Mouse (Mus musculus) ES-Bruce4 (cell line): ENCODE measurements around the gene Ppp1r26. TPM values are rescaled to one million over a fixed set of nuclear protein-coding genes. Genes with fewer than 3 reads are reported as not detected.

Experiments
- H3K27ac ChIP-seq: 2 replicates; pipeline ENCODE4 v1.5.1; 2012; ENCODE audit warnings: low read length, inconsistent platforms; ENCODE audit not compliant: insufficient read depth
- H3K27me3 ChIP-seq: 2 replicates; pipeline ENCODE4 v1.6.1; 2012; ENCODE audit warnings: mild to moderate bottlenecking, low read length, inconsistent platforms; ENCODE audit not compliant: control insufficient read depth, poor library complexity, insufficient read depth, severe bottlenecking
- H3K36me3 ChIP-seq: 2 replicates; pipeline ENCODE4 v1.6.1; 2012; ENCODE audit warnings: inconsistent platforms, mild to moderate bottlenecking, low read length, moderate library complexity; ENCODE audit not compliant: control insufficient read depth, poor library complexity, insufficient read depth, severe bottlenecking
- H3K4me1 ChIP-seq: one replicate; pipeline ENCODE4 v1.8.1; 2011; ENCODE audit warnings: low read length; ENCODE audit not compliant: control insufficient read depth, insufficient read depth
- H3K4me3 ChIP-seq: 2 replicates; pipeline ENCODE4 v1.5.1; 2011; ENCODE audit warnings: low read depth, mild to moderate bottlenecking, low read length
- H3K9ac ChIP-seq: 2 replicates; pipeline ENCODE4 v1.6.1; 2012; ENCODE audit warnings: low read depth, mild to moderate bottlenecking, inconsistent platforms; ENCODE audit not compliant: poor library complexity, severe bottlenecking
- H3K9me3 ChIP-seq: replicated peaks from 2 replicates; pipeline ENCODE4 v1.6.1; 2012; ENCODE audit warnings: mild to moderate bottlenecking, low read length, inconsistent platforms; ENCODE audit not compliant: control insufficient read depth, poor library complexity, insufficient read depth, severe bottlenecking
- CTCF ChIP-seq: IDR thresholded peaks from one replicate; pipeline ENCODE4 v1.8.1; 2011; ENCODE audit warnings: low read depth, low read length
- EP300 ChIP-seq: IDR thresholded peaks from 2 replicates; pipeline ENCODE4 v1.6.1; 2011; ENCODE audit warnings: low read depth, low read length; ENCODE audit not compliant: insufficient read depth
- POLR2A ChIP-seq: IDR thresholded peaks from one replicate; pipeline ENCODE4 v1.8.1; 2011; ENCODE audit warnings: low read length; ENCODE audit not compliant: insufficient read depth
- polyA plus RNA-seq: library from polyadenylated mRNA; stranded (reverse); fragments of >200 nt; gene quantifications from 2 replicates; pipeline ENCODE4 v1.2.4, GENCODE M21; 2011; ENCODE audit warnings: low read depth; ENCODE audit not compliant: missing spikeins, insufficient read depth, insufficient read length

The Ppp1r26 gene
- polyA plus RNA-seq = 4.0 and 4.1 TPM in 2 replicates

GRCm38 (mm10) chr2:28446515-28447314, at the start of gene Ppp1r26:
TSS of gene Ppp1r26 (plus strand) at chr2:28446800.
- no peak for TF ChIP-seq POLR2A
- TF ChIP-seq CTCF = no peak
- no peak for TF ChIP-seq EP300
- Histone ChIP-seq H3K27ac (no peak within 1 kb of the TSS), H3K4me3 (peak within 1 kb of the TSS; percentile 63), H3K9me3 (no peaks in the 10 kb centered on the region), H3K4me1 (no peaks in the 10 kb centered on the region), H3K9ac (peak within 1 kb of the TSS; percentile 80), H3K27me3 (no peaks in the 10 kb centered on the region; the same call in 1 of the 2 replicates), H3K36me3 (no peaks in the 10 kb centered on the region)

DNA sequence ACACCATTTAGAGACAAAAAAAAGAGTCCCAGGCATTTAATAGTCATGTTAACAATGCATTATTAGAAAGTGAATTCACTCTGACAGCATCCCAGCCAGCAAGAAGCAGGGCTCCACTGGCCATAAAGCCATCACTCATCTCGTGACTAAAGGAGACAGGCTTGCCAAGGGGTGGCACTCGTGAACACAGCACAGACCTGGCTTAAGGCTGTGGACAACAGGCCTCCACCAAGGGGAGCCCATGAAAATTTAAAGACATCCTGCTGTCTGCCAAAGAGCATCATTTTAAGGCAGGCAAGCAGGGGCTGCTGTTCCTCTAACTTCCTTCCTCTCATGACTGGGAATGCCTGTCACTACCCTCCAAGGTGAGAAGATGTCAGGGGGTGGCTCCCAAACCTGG, 49.7 kb upstream of the Ppp1r26 start:
- TF ChIP-seq CTCF = no peak
- TF ChIP-seq POLR2A = no peak
- no peak for TF ChIP-seq EP300
- Histone ChIP-seq H3K36me3 (no peaks in the 10 kb centered on the region), H3K4me1 (no peaks in the 10 kb centered on the region), H3K4me3 (no peak overlapping the region), H3K9ac (no peak overlapping the region), H3K27ac (no peak overlapping the region), H3K9me3 (peaks cover 10% of the 10 kb centered on the region), H3K27me3 (no peaks in the 10 kb centered on the region)

DNA sequence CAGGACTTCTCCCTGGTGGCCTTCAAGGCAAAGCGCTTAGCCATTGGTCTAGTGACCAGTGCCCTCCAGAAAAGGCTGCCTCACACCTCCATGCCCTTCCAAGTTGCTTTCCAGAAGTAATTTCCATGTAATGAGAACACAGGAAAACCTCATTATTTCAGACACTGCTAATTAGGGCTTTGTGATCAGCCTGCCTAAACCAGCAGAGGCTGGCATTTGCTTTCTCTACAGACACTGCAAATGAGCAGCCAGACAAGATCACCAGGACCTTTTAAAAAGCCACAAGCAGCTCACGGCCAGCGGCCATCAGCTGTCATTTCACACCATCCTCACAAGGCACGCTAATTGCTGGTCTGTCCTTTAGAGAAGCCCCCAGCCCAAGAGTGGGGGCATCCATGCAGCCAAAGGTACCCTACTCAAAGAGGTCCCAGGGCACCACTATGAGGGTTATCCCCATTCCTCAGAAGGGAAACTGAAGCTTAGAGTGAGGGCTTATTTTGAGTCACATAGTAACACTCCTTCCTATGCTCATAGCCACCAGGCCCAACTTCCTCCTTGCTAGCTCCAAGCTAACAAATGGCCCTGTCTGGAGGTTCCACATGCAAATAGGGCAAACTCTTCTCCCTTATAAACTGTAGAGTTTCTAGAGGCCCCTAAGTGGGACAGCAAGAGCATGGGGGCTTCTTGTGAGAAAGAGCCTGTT, 49.0 kb upstream of the Ppp1r26 start:
- Histone ChIP-seq H3K9ac (no peak overlapping the region), H3K4me3 (no peak overlapping the region), H3K27me3 (no peaks in the 10 kb centered on the region), H3K9me3 (peaks cover 10% of the 10 kb centered on the region), H3K27ac (no peak overlapping the region), H3K36me3 (no peaks in the 10 kb centered on the region), H3K4me1 (no peaks in the 10 kb centered on the region)
- TF ChIP-seq CTCF = no peak
- TF ChIP-seq EP300 = no peak
- TF ChIP-seq POLR2A = no peak

- H3K4me3 ChIP-seq = no peak overlapping the region
- no peaks in the 10 kb centered on the region for H3K27me3 ChIP-seq
- H3K27ac ChIP-seq = no peak overlapping the region
- no peak overlapping the region for H3K9ac ChIP-seq
- no peaks in the 10 kb centered on the region for H3K4me1 ChIP-seq
- TF ChIP-seq POLR2A (no peak), EP300 (no peak), CTCF (no peak)
- H3K9me3 ChIP-seq = no peaks in the 10 kb centered on the region
- H3K36me3 ChIP-seq = no peaks in the 10 kb centered on the region
Measured at GRCm38 (mm10) chr2:28401647-28402046, 45.0 kb upstream of the Ppp1r26 start.

DNA sequence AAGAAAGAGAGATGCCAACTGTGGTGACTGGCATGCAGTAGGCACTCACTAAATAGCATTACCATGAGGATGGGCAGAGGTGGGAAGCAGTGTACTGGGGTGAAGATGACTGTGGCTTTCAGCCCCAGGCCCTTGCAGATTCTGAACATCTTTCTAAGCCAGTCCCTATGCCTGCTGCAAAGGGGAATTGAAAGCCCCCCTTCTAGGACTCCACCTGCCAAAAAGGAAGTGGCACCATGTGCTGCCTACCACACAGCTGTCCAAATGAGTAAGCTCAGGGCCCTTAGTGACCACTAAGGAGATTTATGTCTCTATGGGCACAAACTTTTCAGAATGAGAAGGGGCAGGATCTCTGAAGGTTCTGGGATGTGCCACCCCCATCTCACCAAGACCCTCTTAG, 44.5 kb upstream of the Ppp1r26 start:
- no peaks in the 10 kb centered on the region for H3K4me1 ChIP-seq
- H3K9ac ChIP-seq = no peak overlapping the region
- H3K9me3 ChIP-seq = no peaks in the 10 kb centered on the region
- TF ChIP-seq POLR2A = no peak
- no peak for TF ChIP-seq CTCF
- TF ChIP-seq EP300 = no peak
- H3K27me3 ChIP-seq = no peaks in the 10 kb centered on the region
- no peak overlapping the region for H3K27ac ChIP-seq
- H3K4me3 ChIP-seq = no peak overlapping the region
- no peaks in the 10 kb centered on the region for H3K36me3 ChIP-seq

DNA sequence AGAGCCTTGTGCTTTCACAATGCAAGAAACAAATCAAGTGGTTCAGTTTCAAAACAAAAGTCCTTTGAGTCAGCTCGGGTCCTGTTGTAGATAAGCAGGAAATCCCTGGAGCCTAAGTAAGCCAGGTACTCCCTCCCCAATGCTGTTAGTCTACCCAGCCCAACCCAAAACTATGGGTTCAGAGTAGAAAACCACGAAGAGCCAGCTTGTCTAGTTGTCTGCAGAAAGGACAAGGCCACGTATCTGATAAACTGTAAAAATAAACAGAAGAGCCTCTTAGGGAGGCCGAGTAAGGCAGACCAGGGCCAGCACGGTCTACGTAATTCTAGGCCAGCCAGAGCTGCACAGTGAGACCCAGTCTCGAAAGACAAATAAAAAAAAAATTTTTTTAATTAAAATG, 38.8 kb upstream of the Ppp1r26 start:
- no peaks in the 10 kb centered on the region for H3K27me3 ChIP-seq
- H3K9me3 ChIP-seq = no peaks in the 10 kb centered on the region
- no peaks in the 10 kb centered on the region for H3K4me1 ChIP-seq
- no peak overlapping the region for H3K4me3 ChIP-seq
- H3K9ac ChIP-seq = no peak overlapping the region
- H3K27ac ChIP-seq = no peak overlapping the region
- no peaks in the 10 kb centered on the region for H3K36me3 ChIP-seq
- TF ChIP-seq POLR2A (no peak), CTCF (no peak)
